Mouse (Mus musculus): Measurements from ENCODE around the gene Mrps34. TPM values are rescaled to one million over a fixed set of nuclear protein-coding genes. Genes with fewer than 3 reads are reported as not detected.

Gene Mrps34
- polyA plus RNA-seq, 1 experiment from 2014 or later: 94.8 TPM

- no peak overlapping the region for H3K27ac ChIP-seq (ENCODE audit: low read length)
- no peaks in the 10 kb centered on the region for H3K9me3 ChIP-seq (replicated peaks; ENCODE audit: control insufficient read depth, low read length)
- no peak overlapping the region for H3K4me3 ChIP-seq (ENCODE audit: low read length)
- peaks cover 19% of the 10 kb centered on the region for H3K36me3 ChIP-seq (ENCODE audit: control insufficient read depth, insufficient read depth)
- no peaks in the 10 kb centered on the region for H3K4me1 ChIP-seq (ENCODE audit: control insufficient read depth, insufficient read depth, low read length)
- H3K27me3 ChIP-seq (ENCODE audit: control insufficient read depth, insufficient read depth, low read length): no peaks in the 10 kb centered on the region
- no peak overlapping the region for H3K4me2 ChIP-seq (ENCODE audit: low read depth, low read length)
- ATAC-seq (replicated peaks; ENCODE audit: extremely low read depth, insufficient read depth, low FRiP score): no peak
- 86% methylated on average over 13 of the region's 13 CpGs for WGBS
- H3K9ac ChIP-seq (ENCODE audit: low read length): no peak overlapping the region
Measured at GRCm38 (mm10) chr17:24856589-24856988, 38.3 kb upstream of the Mrps34 start.

GRCm38 (mm10) chr17:24857831-24858470, 37.0 kb upstream of the Mrps34 start:
- Histone ChIP-seq H3K4me2 (ENCODE audit: low read depth, low read length) (no peak overlapping the region), H3K4me3 (ENCODE audit: low read length) (no peak overlapping the region), H3K4me1 (ENCODE audit: control insufficient read depth, insufficient read depth, low read length) (no peaks in the 10 kb centered on the region), H3K36me3 (ENCODE audit: control insufficient read depth, insufficient read depth) (peaks cover 24% of the 10 kb centered on the region), H3K9me3 (replicated peaks; ENCODE audit: control insufficient read depth, low read length) (no peaks in the 10 kb centered on the region), H3K9ac (ENCODE audit: low read length) (no peak overlapping the region), H3K27ac (ENCODE audit: low read length) (no peak overlapping the region), H3K27me3 (ENCODE audit: control insufficient read depth, insufficient read depth, low read length) (no peaks in the 10 kb centered on the region)
- no peak for ATAC-seq (replicated peaks; ENCODE audit: extremely low read depth, insufficient read depth, low FRiP score)
- 86% methylated on average over 8 of the region's 8 CpGs for WGBS

GRCm38 (mm10) chr17:24858967-24859366, 35.9 kb upstream of the Mrps34 start:
- no peak for ATAC-seq (replicated peaks; ENCODE audit: extremely low read depth, insufficient read depth, low FRiP score)
- 83% methylated on average over 6 of the region's 6 CpGs for WGBS
- H3K27me3 ChIP-seq (ENCODE audit: control insufficient read depth, insufficient read depth, low read length): no peaks in the 10 kb centered on the region
- no peaks in the 10 kb centered on the region for H3K9me3 ChIP-seq (replicated peaks; ENCODE audit: control insufficient read depth, low read length)
- H3K4me2 ChIP-seq (ENCODE audit: low read depth, low read length): no peak overlapping the region
- no peaks in the 10 kb centered on the region for H3K4me1 ChIP-seq (ENCODE audit: control insufficient read depth, insufficient read depth, low read length)
- no peak overlapping the region for H3K9ac ChIP-seq (ENCODE audit: low read length)
- H3K27ac ChIP-seq (ENCODE audit: low read length): no peak overlapping the region
- H3K4me3 ChIP-seq (ENCODE audit: low read length): no peak overlapping the region
- H3K36me3 ChIP-seq (ENCODE audit: control insufficient read depth, insufficient read depth): peaks cover 21% of the 10 kb centered on the region

- Histone ChIP-seq H3K4me3 (ENCODE audit: low read length) (no peak overlapping the region), H3K9me3 (replicated peaks; ENCODE audit: control insufficient read depth, low read length) (no peaks in the 10 kb centered on the region), H3K4me1 (ENCODE audit: control insufficient read depth, insufficient read depth, low read length) (no peaks in the 10 kb centered on the region), H3K36me3 (ENCODE audit: control insufficient read depth, insufficient read depth) (peaks cover 22% of the 10 kb centered on the region), H3K27me3 (ENCODE audit: control insufficient read depth, insufficient read depth, low read length) (no peaks in the 10 kb centered on the region), H3K9ac (ENCODE audit: low read length) (no peak overlapping the region), H3K4me2 (ENCODE audit: low read depth, low read length) (no peak overlapping the region), H3K27ac (ENCODE audit: low read length) (no peak overlapping the region)
- WGBS: 88% methylated on average over 8 of the region's 8 CpGs
- no peak for ATAC-seq (replicated peaks; ENCODE audit: extremely low read depth, insufficient read depth, low FRiP score)
Measured at GRCm38 (mm10) chr17:24860076-24860475, 34.8 kb upstream of the Mrps34 start.

GRCm38 (mm10) chr17:24861785-24862184, 33.1 kb upstream of the Mrps34 start:
- no peak overlapping the region for H3K4me2 ChIP-seq (ENCODE audit: low read depth, low read length)
- H3K9me3 ChIP-seq (replicated peaks; ENCODE audit: control insufficient read depth, low read length): no peaks in the 10 kb centered on the region
- 84% methylated on average over 3 of the region's 3 CpGs for WGBS
- H3K27me3 ChIP-seq (ENCODE audit: control insufficient read depth, insufficient read depth, low read length): no peaks in the 10 kb centered on the region
- no peak for ATAC-seq (replicated peaks; ENCODE audit: extremely low read depth, insufficient read depth, low FRiP score)
- H3K36me3 ChIP-seq (ENCODE audit: control insufficient read depth, insufficient read depth): peaks cover 23% of the 10 kb centered on the region
- no peaks in the 10 kb centered on the region for H3K4me1 ChIP-seq (ENCODE audit: control insufficient read depth, insufficient read depth, low read length)
- H3K27ac ChIP-seq (ENCODE audit: low read length): no peak overlapping the region
- no peak overlapping the region for H3K4me3 ChIP-seq (ENCODE audit: low read length)
- H3K9ac ChIP-seq (ENCODE audit: low read length): no peak overlapping the region

- 86% methylated on average over 8 of the region's 8 CpGs for WGBS
- no peaks in the 10 kb centered on the region for H3K9me3 ChIP-seq (replicated peaks; ENCODE audit: control insufficient read depth, low read length)
- no peaks in the 10 kb centered on the region for H3K27me3 ChIP-seq (ENCODE audit: control insufficient read depth, insufficient read depth, low read length)
- no peak within 1 kb of the TSS for H3K4me2 ChIP-seq (ENCODE audit: low read depth, low read length)
- H3K4me1 ChIP-seq (ENCODE audit: control insufficient read depth, insufficient read depth, low read length): no peaks in the 10 kb centered on the region
- H3K9ac ChIP-seq (ENCODE audit: low read length): no peak within 1 kb of the TSS
- peaks cover 17% of the 10 kb centered on the region for H3K36me3 ChIP-seq (ENCODE audit: control insufficient read depth, insufficient read depth)
- ATAC-seq (replicated peaks; ENCODE audit: extremely low read depth, insufficient read depth, low FRiP score): no peak
- no peak within 1 kb of the TSS for H3K4me3 ChIP-seq (ENCODE audit: low read length)
- H3K27ac ChIP-seq (ENCODE audit: low read length): no peak within 1 kb of the TSS
Measured at GRCm38 (mm10) chr17:24865776-24866175, 29.1 kb upstream of the Mrps34 start, which contains the start of gene Igfals. TSS of gene Igfals (plus strand) at chr17:24865997.

- H3K4me2 ChIP-seq (ENCODE audit: low read depth, low read length): no peak overlapping the region
- no peaks in the 10 kb centered on the region for H3K9me3 ChIP-seq (replicated peaks; ENCODE audit: control insufficient read depth, low read length)
- ATAC-seq (replicated peaks; ENCODE audit: extremely low read depth, insufficient read depth, low FRiP score): no peak
- H3K27ac ChIP-seq (ENCODE audit: low read length): no peak overlapping the region
- WGBS: 85% methylated on average over 10 of the region's 10 CpGs
- H3K27me3 ChIP-seq (ENCODE audit: control insufficient read depth, insufficient read depth, low read length): no peaks in the 10 kb centered on the region
- H3K9ac ChIP-seq (ENCODE audit: low read length): no peak overlapping the region
- H3K4me3 ChIP-seq (ENCODE audit: low read length): no peak overlapping the region
- peaks cover 6% of the 10 kb centered on the region; the same call in 1 of the 2 replicates for H3K36me3 ChIP-seq (ENCODE audit: control insufficient read depth, insufficient read depth)
- no peaks in the 10 kb centered on the region for H3K4me1 ChIP-seq (ENCODE audit: control insufficient read depth, insufficient read depth, low read length)
Measured at GRCm38 (mm10) chr17:24867914-24868313, 27.0 kb upstream of the Mrps34 start.

- no peak overlapping the region for H3K9ac ChIP-seq (ENCODE audit: low read length)
- WGBS: 36% methylated on average over 4 of the region's 4 CpGs
- H3K4me3 ChIP-seq (ENCODE audit: low read length): no peak overlapping the region
- no peak overlapping the region for H3K27ac ChIP-seq (ENCODE audit: low read length)
- no peaks in the 10 kb centered on the region for H3K36me3 ChIP-seq (ENCODE audit: control insufficient read depth, insufficient read depth)
- H3K4me1 ChIP-seq (ENCODE audit: control insufficient read depth, insufficient read depth, low read length): no peaks in the 10 kb centered on the region
- no peak for ATAC-seq (replicated peaks; ENCODE audit: extremely low read depth, insufficient read depth, low FRiP score)
- no peak overlapping the region for H3K4me2 ChIP-seq (ENCODE audit: low read depth, low read length)
- H3K9me3 ChIP-seq (replicated peaks; ENCODE audit: control insufficient read depth, low read length): no peaks in the 10 kb centered on the region
- no peaks in the 10 kb centered on the region for H3K27me3 ChIP-seq (ENCODE audit: control insufficient read depth, insufficient read depth, low read length)
Measured at GRCm38 (mm10) chr17:24873695-24874404, 21.1 kb upstream of the Mrps34 start.

- H3K9me3 ChIP-seq (replicated peaks; ENCODE audit: control insufficient read depth, low read length): no peaks in the 10 kb centered on the region
- H3K4me1 ChIP-seq (ENCODE audit: control insufficient read depth, insufficient read depth, low read length): no peaks in the 10 kb centered on the region
- no peak overlapping the region for H3K4me2 ChIP-seq (ENCODE audit: low read depth, low read length)
- H3K27me3 ChIP-seq (ENCODE audit: control insufficient read depth, insufficient read depth, low read length): no peaks in the 10 kb centered on the region
- H3K27ac ChIP-seq (ENCODE audit: low read length): no peak overlapping the region
- 35% methylated on average over 1 of the region's 1 CpGs for WGBS
- no peak overlapping the region for H3K9ac ChIP-seq (ENCODE audit: low read length)
- no peak overlapping the region for H3K4me3 ChIP-seq (ENCODE audit: low read length)
- no peak for ATAC-seq (replicated peaks; ENCODE audit: extremely low read depth, insufficient read depth, low FRiP score)
- H3K36me3 ChIP-seq (ENCODE audit: control insufficient read depth, insufficient read depth): no peaks in the 10 kb centered on the region
Measured at GRCm38 (mm10) chr17:24874405-24874745, 20.5 kb upstream of the Mrps34 start.
